In genomic region chr15:95921072-95921471, GRCm38 (mm10) we compare ENCODE assay signal across 20 mouse cellular contexts.
A peak's percentile ranks its signal among the peaks of the same experiment; 100 is the strongest.
DNase-seq lines count a peak whose midpoint lies in the region; ATAC-seq lines count a peak whose summit lies in the region.
"Had no signal": no experiment of that assay in that cellular context is flagged by ENCODE, and none has a peak within 500 bp of the region (broad histone marks: within the 10 kb centered on the region; RNA-seq: fewer than 3 reads in every experiment).

No protein-coding gene starts in this region.

- DNase-seq in heart, adult 11 months, result peak; percentile 63
- no peak for DNase-seq in heart, adult 8-10 months (ENCODE audit: low spot score)
- DNase-seq in frontal cortex, adult 2 months (ENCODE audit: extremely low spot score in 1 of 2, low spot score in 1 of 2), result no peak
- no peak for DNase-seq in heart, postnatal 10 days
- DNase-seq: adrenal gland, adult 8-10 months; adrenal gland, postnatal 14 days; adrenal gland, postnatal 36 days; B cell, adult 2 months; cerebellum, adult 11-12 months; cerebellum, adult 2 months; cerebellum, adult 9-10 months; cerebellum, postnatal 10 days; cerebellum, postnatal 25 days; forebrain, postnatal 0 days had no signal

- peak; percentile 11 for ATAC-seq in megakaryocyte-erythroid progenitor cell, adult 5-6 weeks (replicated peaks; ENCODE audit: low FRiP score, low TSS enrichment, poor library complexity, severe bottlenecking)
- ATAC-seq: activated CD4-positive, CD25-positive, alpha-beta regulatory T cell, adult 4 months; CD4-positive, CD25-positive, alpha-beta regulatory T cell, adult 4 months; forebrain, embryonic 13.5 days; forebrain, embryonic 15.5 days; Patski had no signal

- intact Hi-C loops in heart, postnatal 10 days (cut with DNase I), result no loop called here
